Mouse (Mus musculus) cortical plate, adult 2 months (tissue): ENCODE data around the gene Psme1. TPM values are rescaled to one million over a fixed set of nuclear protein-coding genes. Genes with fewer than 3 reads are reported as not detected.

Experiments used
- H3K27ac ChIP-seq: fragments of 200-500 bp; 2 replicates; pipeline ENCODE4 v1.5.1; 2012; ENCODE audit warnings: low read length, control low read depth, inconsistent platforms; ENCODE audit not compliant: insufficient read depth
- H3K4me1 ChIP-seq: fragments of 200-500 bp; 2 replicates; pipeline ENCODE4 v1.6.1; 2011; ENCODE audit warnings: low read length; ENCODE audit not compliant: control insufficient read depth, insufficient read depth
- H3K4me3 ChIP-seq: fragments of 200-500 bp; 2 replicates; pipeline ENCODE4 v1.5.1; 2011; ENCODE audit warnings: mild to moderate bottlenecking, low read length, control low read depth; ENCODE audit not compliant: insufficient read depth
- CTCF ChIP-seq: fragments of 200-500 bp; IDR thresholded peaks from 2 replicates; pipeline ENCODE4 v1.5.1; 2011; ENCODE audit warnings: mild to moderate bottlenecking, control low read depth, low read length; ENCODE audit not compliant: insufficient read depth; ENCODE audit errors: extremely low read depth
- POLR2A ChIP-seq: fragments of 200-500 bp; IDR thresholded peaks from 2 replicates; pipeline ENCODE4 v1.6.1; 2011; ENCODE audit warnings: mild to moderate bottlenecking, low read length, control low read depth; ENCODE audit not compliant: insufficient read depth; ENCODE audit errors: extremely low read depth
- polyA plus RNA-seq: library from polyadenylated mRNA; depleted of rRNA; stranded (reverse); fragments of >200 nt; gene quantifications from 2 replicates; pipeline ENCODE4 v1.2.3, GENCODE M21; 2012

The Psme1 gene
- polyA plus RNA-seq, 1 experiment, result 50.2 TPM

DNA sequence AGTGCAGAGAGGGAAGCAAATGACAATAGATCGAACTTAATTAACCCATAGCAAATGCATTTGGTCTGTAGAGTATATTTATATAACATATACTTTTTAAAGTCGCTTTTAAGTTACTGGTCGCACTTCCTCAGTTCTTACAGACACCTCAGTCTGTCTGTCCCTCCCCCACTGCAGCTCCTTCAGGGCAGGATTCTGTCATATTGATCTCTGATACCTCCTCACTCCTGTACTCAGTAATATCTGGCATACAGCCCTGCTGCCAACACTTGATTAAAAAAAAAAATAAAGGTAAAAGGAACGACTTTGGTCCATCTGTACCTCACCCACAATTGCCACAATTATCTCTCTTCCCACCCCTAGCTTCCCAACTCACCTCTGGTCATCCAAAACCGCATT lies 6.4 kb downstream of the Psme1 start:
- H3K4me3 ChIP-seq, result peak overlapping the region; percentile 95
- H3K4me1 ChIP-seq, result no peaks in the 10 kb centered on the region
- TF ChIP-seq POLR2A (no peak), CTCF (no peak)
- H3K27ac ChIP-seq, result no peak overlapping the region

DNA sequence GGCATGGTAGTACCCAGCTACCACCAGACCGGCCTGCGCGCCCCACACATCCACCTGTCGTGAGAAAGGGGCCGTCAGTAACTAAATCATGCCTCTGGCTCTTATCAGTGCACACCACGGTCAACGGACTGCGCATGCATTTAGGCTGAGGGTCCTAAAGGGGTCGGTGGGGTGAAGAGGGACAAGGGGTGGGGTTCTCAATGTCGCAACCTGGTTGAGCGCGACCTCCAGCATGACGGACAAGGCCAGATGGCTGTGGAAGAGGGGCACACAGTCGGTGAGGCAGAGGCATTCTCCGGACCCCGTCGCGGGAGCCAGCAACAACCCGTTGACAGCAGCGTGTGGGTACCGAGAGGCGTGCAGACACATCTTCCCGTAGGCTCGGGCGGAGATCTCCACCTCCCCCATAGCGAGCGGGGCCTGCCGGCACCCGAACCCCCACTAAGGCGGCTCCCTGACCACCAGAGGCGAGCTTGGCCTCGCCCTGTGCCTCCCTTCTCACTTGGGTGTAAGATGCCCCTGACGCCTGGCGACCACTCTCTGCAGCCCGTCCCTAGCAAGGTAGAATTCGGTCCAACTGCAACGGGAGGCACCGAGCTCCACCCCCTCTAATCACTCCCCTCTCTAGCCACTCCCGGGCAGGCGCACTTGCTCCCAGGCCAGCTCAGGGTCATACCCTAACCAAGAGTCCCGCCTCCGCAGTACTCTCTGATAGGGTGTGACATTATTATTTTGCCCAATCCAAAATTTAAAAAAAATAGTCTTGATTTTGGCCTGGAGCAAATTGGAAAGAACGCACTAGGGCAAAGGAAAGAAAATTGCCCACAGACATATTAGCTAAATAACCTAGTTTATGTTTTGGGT lies 7.0 kb downstream of the Psme1 start, which contains the start of gene Emc9:
Emc9 (minus strand) TSS at position 601 of the 864 bp plus-strand sequence.
- H3K4me3 ChIP-seq, result peak within 1 kb of the TSS; percentile 95
- TF ChIP-seq CTCF (no peak), POLR2A (peak; percentile 63; the same call in 1 of the 2 replicates)
- no peaks in the 10 kb centered on the region for H3K4me1 ChIP-seq
- peak within 1 kb of the TSS; percentile 51 for H3K27ac ChIP-seq

DNA sequence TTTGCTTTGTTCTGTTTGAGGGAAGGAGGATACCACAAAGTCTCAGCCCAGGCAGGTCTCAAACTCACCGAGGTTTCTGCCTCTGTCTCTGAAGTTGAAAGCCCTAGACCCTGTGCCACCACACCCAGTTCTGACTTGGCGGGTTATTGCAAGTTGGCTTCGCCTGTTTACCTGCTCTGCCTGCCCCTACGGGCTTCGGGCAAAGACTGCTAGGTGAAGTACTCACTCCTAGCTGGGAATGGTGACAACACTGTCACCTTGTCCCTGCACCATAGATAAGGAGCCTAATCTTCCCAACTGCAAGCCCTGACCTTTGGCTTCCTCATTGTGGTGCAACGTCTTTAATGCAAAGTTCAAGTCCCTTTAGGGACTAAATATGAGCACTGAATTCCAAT lies 7.6 kb downstream of the Psme1 start:
- Histone ChIP-seq H3K4me1 (no peaks in the 10 kb centered on the region), H3K27ac (no peak overlapping the region), H3K4me3 (peak overlapping the region; percentile 95; the same call in 1 of the 2 replicates)
- no peak for TF ChIP-seq POLR2A
- no peak for TF ChIP-seq CTCF

DNA sequence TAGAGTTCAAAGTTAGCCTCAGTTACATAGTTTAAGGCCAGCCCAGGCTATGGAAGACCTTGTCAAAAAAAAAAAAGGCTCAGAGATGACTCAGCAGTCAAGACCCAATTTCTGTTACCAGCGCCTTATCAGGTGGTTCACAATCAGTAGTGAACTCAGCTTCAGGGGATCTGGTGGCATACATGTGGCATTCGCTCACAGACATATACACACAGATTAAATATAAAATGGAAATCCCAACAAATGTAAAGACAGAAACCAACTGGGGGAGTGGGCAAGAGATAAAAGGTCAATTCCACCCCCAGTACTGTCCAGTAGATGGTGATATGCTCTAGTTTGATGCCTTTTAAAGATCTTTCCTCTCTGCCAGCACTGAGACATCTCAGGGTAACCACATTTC lies 8.2 kb downstream of the Psme1 start:
- Histone ChIP-seq H3K4me1 (no peaks in the 10 kb centered on the region), H3K4me3 (no peak overlapping the region), H3K27ac (no peak overlapping the region)
- TF ChIP-seq POLR2A, result no peak
- TF ChIP-seq CTCF, result no peak

DNA sequence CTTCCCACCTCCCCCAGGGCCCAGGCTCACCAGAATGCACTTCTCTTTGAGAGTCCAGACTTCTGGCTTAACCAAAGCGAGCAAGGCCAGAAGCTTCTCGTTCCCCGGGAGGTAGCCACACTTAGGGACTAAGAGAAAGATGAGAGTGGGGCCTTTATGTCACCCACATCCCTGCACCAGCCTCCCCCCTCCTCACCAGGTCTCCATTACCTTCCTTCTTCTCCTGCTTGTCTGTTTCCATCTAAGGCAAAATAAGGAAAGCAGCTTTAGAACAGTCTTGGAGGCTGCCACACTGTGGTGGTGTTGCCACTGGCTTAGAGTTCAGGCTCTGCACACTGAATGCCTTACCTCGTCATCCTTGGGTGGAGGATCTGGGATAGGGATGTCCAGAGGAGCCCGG lies 11.3 kb downstream of the Psme1 start:
- H3K4me3 ChIP-seq, result no peak overlapping the region
- H3K27ac ChIP-seq, result no peak overlapping the region
- TF ChIP-seq POLR2A (no peak), CTCF (no peak)
- no peaks in the 10 kb centered on the region; the same call in 1 of the 2 replicates for H3K4me1 ChIP-seq

DNA sequence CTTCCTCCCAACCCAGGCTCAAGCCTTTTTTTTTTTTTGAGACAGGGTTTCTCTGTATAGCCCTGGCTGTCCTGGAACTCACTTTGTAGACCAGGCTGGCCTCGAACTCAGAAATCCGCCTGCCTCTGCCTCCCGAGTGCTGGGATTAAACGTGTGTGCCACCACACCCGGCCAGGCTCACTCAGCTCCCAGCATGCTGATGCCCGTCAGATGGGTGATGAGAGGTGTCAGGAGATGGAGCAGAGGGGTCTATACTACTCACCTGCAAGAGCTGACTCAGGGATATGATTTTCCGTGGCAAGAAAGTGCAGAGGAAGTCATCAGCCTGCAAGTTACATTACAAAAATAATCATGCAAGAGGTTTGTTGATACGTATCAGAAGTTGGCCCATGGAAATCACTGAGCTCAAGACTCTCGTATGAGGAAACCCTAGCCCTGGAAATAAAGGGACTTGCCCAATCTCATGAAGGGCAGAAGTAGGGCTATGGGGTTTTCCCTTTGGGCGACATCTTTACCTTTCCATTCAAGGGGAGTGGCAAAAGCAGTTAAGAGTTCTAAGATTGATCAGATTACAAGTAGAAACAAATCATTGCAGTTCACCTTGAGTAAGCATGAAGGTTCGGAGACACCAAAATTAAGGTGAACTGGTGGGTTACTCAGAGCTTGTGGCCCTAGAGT lies 12.0 kb downstream of the Psme1 start:
- no peak overlapping the region for H3K27ac ChIP-seq
- no peak for TF ChIP-seq POLR2A
- no peak for TF ChIP-seq CTCF
- peak overlapping the region; percentile 72 for H3K4me3 ChIP-seq
- no peaks in the 10 kb centered on the region; the same call in 1 of the 2 replicates for H3K4me1 ChIP-seq

DNA sequence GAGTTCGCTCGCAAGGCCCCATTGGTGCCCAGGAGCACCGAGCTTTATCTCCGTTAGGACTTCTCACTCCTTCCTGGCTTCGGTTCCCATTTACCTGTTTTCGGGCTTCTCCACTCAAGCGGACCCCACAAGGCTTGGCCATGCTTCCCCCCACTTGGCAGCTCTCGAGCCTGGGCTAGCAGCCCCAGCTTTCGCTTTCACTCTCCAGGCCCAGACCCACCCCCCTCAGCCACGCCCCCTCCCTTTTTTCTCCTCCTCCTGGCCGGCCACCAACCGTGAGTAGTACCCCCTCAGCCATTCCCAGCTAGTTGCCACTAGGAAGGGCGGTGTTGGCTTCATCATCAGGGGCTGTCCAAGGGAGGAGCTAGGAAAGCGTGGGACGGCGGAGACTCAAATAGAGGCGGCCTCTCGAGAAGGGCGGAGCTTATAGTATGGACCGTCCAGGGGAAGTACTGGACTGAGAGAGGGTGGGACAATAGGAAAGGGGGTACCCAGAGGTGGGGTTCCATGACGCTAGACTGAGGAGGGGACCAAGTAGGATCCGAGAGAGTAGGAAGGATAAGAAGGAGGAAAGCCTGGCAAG lies 12.9 kb downstream of the Psme1 start, which contains the start of gene Psme2:
Psme2 (minus strand) TSS at position 366 of the 583 bp plus-strand sequence.
- Histone ChIP-seq H3K27ac (peak within 1 kb of the TSS; percentile 79), H3K4me1 (no peaks in the 10 kb centered on the region; the same call in 1 of the 2 replicates), H3K4me3 (peak within 1 kb of the TSS; percentile 72)
- peak; percentile 80 for TF ChIP-seq POLR2A
- TF ChIP-seq CTCF, result no peak

DNA sequence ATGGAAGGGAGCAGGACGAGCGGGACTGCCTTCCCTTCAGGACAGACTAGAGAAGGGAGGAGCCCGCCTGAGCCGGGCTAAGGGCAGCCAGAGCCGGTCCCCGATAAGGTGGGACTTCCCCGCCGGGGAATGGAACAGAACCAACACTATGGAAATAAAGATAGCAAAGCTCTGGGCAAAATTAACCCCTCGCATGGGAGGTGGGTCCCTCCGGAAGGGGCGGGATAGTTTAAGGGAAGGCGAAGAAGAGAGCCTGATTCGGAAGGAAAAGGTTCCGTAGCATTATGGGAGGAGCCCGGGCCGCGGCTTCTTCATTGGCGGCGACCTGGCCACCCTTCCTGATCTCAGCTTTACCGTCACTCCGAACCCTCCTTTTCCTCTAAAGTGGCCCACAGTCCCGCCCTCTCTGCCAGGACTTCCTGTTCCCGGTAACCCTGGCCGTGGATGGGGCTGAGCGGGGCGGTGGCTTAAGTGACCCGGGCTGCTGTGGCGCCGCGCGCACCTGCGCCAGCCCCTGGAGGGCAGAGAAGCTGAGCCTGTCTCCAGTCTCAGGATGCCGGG lies 13.5 kb downstream of the Psme1 start, which contains the start of gene Rnf31:
Rnf31 (plus strand) TSS at position 378 of the 561 bp plus-strand sequence.
- Histone ChIP-seq H3K4me3 (peak within 1 kb of the TSS; percentile 72), H3K4me1 (no peaks in the 10 kb centered on the region; the same call in 1 of the 2 replicates), H3K27ac (peak within 1 kb of the TSS; percentile 79)
- TF ChIP-seq POLR2A, result peak; percentile 75
- no peak for TF ChIP-seq CTCF

DNA sequence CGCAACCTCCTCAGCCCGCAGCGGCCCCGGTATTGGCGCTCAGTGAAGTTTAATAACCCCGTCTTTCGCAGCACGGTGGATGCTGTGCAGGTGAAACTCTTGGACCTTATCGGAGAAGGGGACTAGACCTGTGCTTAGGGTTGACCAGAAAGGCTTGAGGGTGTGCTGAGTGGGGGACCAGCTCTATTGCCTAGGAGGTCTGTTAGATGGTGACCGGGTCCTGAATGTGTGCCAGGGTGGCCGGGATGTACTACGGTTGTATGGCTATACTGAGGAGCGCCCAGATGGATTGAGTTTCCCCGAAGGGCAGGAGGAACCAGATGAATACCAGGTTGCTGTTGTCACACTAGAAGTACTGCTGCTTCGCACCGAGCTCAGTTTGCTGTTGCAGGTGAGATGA lies 14.3 kb downstream of the Psme1 start:
- no peak overlapping the region for H3K27ac ChIP-seq
- peak overlapping the region; percentile 72 for H3K4me3 ChIP-seq
- H3K4me1 ChIP-seq, result no peaks in the 10 kb centered on the region; the same call in 1 of the 2 replicates
- no peak for TF ChIP-seq CTCF
- no peak for TF ChIP-seq POLR2A
